Mouse (Mus musculus): ENCODE measurements at regions not wholly inside any gene's neighbourhood (a gene's known extent, or its start where the extent isn't known, plus 50 kb on each side); places are given as distances from the start of the nearest gene placed in this dataset.
"Not testable (repeated sequence)": the region's sequence is repeated elsewhere in the genome, so short reads cannot be mapped to it uniquely, and the experiment has no call there.

- DNase-seq (ENCODE audit: extremely low read depth, low read depth, low spot score) = peak; percentile 8
Measured at GRCm38 (mm10) chr16:30683986-30684385, 84.5 kb downstream of the Fam43a start.

- DNase-seq (ENCODE audit: extremely low read depth, low read depth, low spot score) = no peak
Measured at GRCm38 (mm10) chr16:30686536-30686935, 87.0 kb downstream of the Fam43a start.

- no peak for DNase-seq (ENCODE audit: extremely low read depth, low read depth, low spot score)
Measured at GRCm38 (mm10) chr16:30687225-30687624, 87.7 kb downstream of the Fam43a start.

GRCm38 (mm10) chr16:30687682-30688081 lies 88.2 kb downstream of the Fam43a start:
- DNase-seq (ENCODE audit: extremely low read depth, low read depth, low spot score) = no peak

GRCm38 (mm10) chr16:30690531-30690930 lies 91.0 kb downstream of the Fam43a start:
- no peak for DNase-seq (ENCODE audit: extremely low read depth, low read depth, low spot score)

GRCm38 (mm10) chr16:30691964-30692363 lies 92.4 kb downstream of the Fam43a start:
- no peak for DNase-seq (ENCODE audit: extremely low read depth, low read depth, low spot score)

- no peak for DNase-seq (ENCODE audit: extremely low read depth, low read depth, low spot score)
Measured at GRCm38 (mm10) chr16:30692541-30693141, 93.1 kb downstream of the Fam43a start.

GRCm38 (mm10) chr16:30693206-30693605 lies 93.7 kb downstream of the Fam43a start:
- no peak for DNase-seq (ENCODE audit: extremely low read depth, low read depth, low spot score)

- no peak for DNase-seq (ENCODE audit: extremely low read depth, low read depth, low spot score)
Measured at GRCm38 (mm10) chr16:30693839-30694527, 94.5 kb downstream of the Fam43a start.

- no peak for DNase-seq (ENCODE audit: extremely low read depth, low read depth, low spot score)
Measured at GRCm38 (mm10) chr16:30695691-30696090, 96.2 kb downstream of the Fam43a start.

- no peak for DNase-seq (ENCODE audit: extremely low read depth, low read depth, low spot score)
Measured at GRCm38 (mm10) chr16:30697209-30697608, 97.7 kb downstream of the Fam43a start.

GRCm38 (mm10) chr16:30697806-30698205 lies 98.3 kb downstream of the Fam43a start:
- no peak for DNase-seq (ENCODE audit: extremely low read depth, low read depth, low spot score)

GRCm38 (mm10) chr16:30703831-30704230 lies 104.3 kb downstream of the Fam43a start:
- no peak for DNase-seq (ENCODE audit: extremely low read depth, low read depth, low spot score)

- no peak for DNase-seq (ENCODE audit: extremely low read depth, low read depth, low spot score)
Measured at GRCm38 (mm10) chr16:30709501-30709900, 110.0 kb downstream of the Fam43a start.

- no peak for DNase-seq (ENCODE audit: extremely low read depth, low read depth, low spot score)
Measured at GRCm38 (mm10) chr16:30709975-30710374, 110.5 kb downstream of the Fam43a start.

GRCm38 (mm10) chr16:30712570-30712969 lies 113.0 kb downstream of the Fam43a start:
- no peak for DNase-seq (ENCODE audit: extremely low read depth, low read depth, low spot score)

GRCm38 (mm10) chr16:30717577-30717976 lies 118.1 kb downstream of the Fam43a start:
- not testable (repeated sequence) for DNase-seq (ENCODE audit: extremely low read depth, low read depth, low spot score)

- DNase-seq (ENCODE audit: extremely low read depth, low read depth, low spot score) = no peak
Measured at GRCm38 (mm10) chr16:30720791-30721190, 121.3 kb downstream of the Fam43a start.

GRCm38 (mm10) chr16:30721223-30721622 lies 121.7 kb downstream of the Fam43a start:
- DNase-seq (ENCODE audit: extremely low read depth, low read depth, low spot score) = no peak

- no peak for DNase-seq (ENCODE audit: extremely low read depth, low read depth, low spot score)
Measured at GRCm38 (mm10) chr16:30722372-30722771, 122.8 kb downstream of the Fam43a start.

- DNase-seq (ENCODE audit: extremely low read depth, low read depth, low spot score) = no peak
Measured at GRCm38 (mm10) chr16:30724591-30724990, 125.1 kb downstream of the Fam43a start.

- DNase-seq (ENCODE audit: extremely low read depth, low read depth, low spot score) = no peak
Measured at GRCm38 (mm10) chr16:30732770-30733415, 133.4 kb downstream of the Fam43a start.

Data from fat pad, adult 2 months (tissue).